Mouse (Mus musculus): ENCODE measurements at regions not wholly inside any gene's neighbourhood (a gene's known extent, or its start where the extent isn't known, plus 50 kb on each side); places are given as distances from the start of the nearest gene placed in this dataset.
A peak's percentile ranks its signal among the peaks of the same experiment; 100 is the strongest.

DNA sequence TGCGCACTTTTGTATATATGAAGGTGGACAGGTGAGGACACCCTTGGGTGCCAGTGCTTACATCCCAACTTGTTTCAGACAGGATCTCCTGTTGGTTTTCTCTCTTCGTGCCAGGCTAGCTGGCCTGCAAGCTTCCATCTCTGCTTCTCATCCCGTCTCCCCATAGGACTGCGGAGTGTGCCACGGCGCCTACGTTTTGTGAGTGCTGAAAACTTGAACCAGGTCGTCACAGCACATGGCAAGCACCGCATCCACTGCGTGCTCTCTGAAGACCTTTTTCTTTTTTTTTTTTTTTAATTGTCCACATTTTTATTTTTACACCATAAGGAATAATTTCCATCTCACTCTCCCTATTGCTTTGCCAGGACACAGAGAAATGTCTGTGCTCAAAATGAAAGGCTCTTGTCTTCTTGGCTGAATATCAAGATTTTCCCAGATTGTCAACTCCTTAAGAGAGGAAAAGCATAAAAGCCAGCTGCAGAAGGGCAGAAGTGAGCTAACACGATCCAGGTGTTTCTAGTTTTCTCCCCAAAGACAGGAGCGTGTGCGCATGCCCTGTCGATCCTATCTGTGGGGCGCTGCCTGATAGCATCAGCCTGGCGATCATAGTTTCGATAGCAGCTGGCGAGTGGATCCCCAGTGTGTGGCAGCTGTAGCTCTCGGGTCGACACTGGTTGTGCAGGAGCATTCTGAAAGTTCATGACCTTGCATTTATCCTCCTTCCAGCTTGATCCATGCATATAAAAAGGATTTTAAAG, 326.4 kb upstream of the Ddhd1 start:
- no peak for DNase-seq (ENCODE audit: low spot score in 2 of 2)

- DNase-seq (ENCODE audit: low spot score in 2 of 2), result no peak
Measured at GRCm38 (mm10) chr14:45992041-45992869, 334.3 kb upstream of the Ddhd1 start.

- no peak for DNase-seq (ENCODE audit: low spot score in 2 of 2)
Measured at GRCm38 (mm10) chr14:45992870-45993135, 334.9 kb upstream of the Ddhd1 start.

DNA sequence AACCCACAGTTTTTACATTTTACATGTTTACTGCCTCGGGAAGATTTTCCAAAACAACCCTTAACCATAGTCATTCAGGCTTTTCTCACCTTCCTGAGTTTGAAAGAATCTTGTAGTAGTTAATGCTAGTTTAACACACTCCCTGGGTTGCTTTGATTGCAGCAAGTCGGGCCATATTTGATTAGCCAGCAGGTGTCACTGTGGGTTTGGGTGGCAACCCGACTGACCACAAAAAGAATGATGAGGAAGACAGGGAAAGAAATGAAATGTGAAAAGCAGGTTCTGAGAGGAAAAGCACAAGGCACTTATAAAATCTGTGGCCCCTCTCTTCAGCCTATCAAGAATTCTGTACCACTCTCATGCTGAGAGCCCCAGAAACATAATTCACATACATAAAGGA, 335.7 kb upstream of the Ddhd1 start:
- peak; percentile 41 to 64 for DNase-seq (ENCODE audit: low spot score in 2 of 2)

GRCm38 (mm10) chr14:45996760-45997159, 338.8 kb upstream of the Ddhd1 start:
- no peak for DNase-seq (ENCODE audit: low spot score in 2 of 2)

DNA sequence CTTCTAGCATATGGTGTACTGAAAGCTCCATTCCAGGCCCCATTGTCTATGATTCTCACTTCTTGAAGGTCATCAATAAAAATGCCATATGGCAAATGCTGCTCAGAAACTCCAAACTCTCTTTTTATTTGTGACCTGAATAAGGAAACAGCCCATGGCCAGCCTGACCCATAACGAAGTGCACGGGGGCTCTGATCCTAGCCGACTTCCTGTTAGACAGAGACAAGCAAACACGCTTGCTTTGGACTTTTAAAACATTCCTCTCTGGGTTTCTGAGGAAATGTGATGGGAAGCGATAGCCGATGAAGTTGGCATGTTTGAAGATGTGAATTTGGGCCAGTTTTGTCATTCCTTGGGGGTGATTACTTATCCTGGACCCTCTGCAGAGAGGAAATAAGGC, 346.1 kb upstream of the Ddhd1 start:
- no peak for DNase-seq (ENCODE audit: low spot score in 2 of 2)

DNA sequence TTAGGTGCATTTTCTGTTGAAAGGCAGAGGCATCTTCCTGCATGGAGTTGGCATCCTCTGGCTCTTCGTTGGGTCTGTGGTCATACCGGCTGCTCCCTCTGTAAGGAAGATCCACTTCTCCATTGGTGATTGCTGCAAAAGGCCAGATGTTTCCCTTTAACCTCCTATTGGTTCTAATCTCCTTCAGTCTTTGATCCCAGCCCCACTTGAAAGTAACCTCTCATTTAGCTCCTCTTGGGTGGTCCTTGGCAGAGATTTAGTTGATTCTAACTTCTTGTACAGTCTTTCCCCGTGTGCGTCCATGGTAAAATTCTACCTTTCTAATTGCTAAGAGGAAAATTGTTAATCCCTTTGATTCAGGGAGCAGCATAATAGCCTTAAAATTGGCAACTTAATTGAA, 347.4 kb upstream of the Ddhd1 start:
- DNase-seq (ENCODE audit: low spot score in 2 of 2), result no peak

DNA sequence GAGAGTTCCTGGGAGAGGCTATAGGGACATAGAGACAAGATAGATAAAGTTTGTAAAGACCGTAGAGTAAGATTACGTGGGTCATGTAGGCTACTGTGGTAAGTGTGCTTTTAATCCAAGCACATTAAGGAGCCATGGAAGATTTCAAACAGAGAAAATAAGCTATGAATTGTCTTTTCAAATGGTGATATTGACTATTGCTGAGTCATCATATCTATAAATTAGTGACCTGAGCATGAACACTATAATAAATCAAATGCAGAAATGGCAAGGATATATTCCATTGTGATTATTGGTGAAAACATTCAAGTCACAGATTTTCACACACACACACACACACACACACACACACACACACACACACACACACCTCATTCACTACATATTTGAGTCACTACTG, 355.3 kb upstream of the Ddhd1 start:
- no peak for DNase-seq (ENCODE audit: low spot score in 2 of 2)

GRCm38 (mm10) chr14:46014090-46014489, 356.1 kb upstream of the Ddhd1 start:
- DNase-seq (ENCODE audit: low spot score in 2 of 2), result no peak

GRCm38 (mm10) chr14:46015682-46016400, 357.9 kb upstream of the Ddhd1 start:
- DNase-seq (ENCODE audit: low spot score in 2 of 2), result no peak

DNA sequence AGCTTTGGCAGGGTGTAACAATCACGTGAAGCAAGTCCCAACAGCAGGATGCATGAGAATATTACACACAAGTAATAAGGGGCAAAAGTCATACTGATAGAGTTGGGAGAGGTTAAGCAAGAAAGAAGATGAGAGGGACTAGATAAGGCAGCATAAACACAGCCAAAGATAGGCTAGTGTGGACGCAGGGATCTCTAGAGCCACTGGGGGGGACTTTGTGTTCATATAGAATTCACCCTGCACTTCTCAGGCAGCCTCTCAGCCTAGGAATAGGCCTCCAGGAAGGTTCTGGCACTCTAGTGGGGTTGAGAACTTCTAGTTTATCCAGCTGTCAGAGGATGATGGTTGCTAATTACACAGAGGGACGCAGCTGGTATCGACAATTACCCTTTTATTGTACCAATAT, 358.8 kb upstream of the Ddhd1 start:
- DNase-seq (ENCODE audit: low spot score in 2 of 2), result no peak

- DNase-seq (ENCODE audit: low spot score in 2 of 2), result no peak
Measured at GRCm38 (mm10) chr14:46017286-46017685, 359.3 kb upstream of the Ddhd1 start.

- no peak for DNase-seq (ENCODE audit: low spot score in 2 of 2)
Measured at GRCm38 (mm10) chr14:46017976-46018375, 360.0 kb upstream of the Ddhd1 start.

DNA sequence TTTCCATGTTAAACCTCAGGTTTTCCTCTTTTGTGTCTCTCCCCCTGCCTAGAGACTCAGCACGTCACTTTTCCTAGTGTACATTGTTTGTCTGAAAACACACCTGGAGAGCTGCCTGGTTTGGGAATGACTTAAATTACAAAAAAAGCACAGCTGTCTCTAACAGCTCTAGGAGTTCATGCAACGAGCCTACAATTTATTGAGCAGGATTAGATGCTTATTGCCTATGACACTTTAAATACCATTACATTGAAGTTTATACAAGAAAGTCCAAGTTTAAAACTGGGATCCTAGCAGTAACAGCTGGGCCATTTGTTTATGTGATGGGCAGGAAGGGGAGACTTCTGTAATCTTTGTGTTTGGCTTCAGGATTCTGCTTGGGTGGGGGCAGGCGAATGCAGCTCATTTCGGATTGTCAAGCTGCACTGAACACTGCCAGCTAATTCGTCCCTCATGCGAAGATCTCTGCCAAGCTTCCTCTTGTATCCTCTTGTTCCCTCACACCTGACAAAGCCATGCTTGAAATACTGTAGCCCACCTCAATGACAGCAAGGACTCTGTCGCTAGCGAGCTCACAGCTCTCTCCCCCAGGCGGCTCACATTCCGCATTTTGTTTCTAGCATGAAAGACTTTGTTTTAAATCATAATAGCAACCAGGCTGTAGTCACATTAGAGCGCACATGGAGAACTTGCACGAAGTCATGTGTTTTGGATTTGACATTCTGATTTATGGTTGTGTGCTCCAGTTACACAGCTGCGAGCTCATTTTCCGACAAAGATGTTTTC, 359.8 kb upstream of the Gm15217 start:
- no peak for DNase-seq (ENCODE audit: low spot score in 2 of 2)

DNA sequence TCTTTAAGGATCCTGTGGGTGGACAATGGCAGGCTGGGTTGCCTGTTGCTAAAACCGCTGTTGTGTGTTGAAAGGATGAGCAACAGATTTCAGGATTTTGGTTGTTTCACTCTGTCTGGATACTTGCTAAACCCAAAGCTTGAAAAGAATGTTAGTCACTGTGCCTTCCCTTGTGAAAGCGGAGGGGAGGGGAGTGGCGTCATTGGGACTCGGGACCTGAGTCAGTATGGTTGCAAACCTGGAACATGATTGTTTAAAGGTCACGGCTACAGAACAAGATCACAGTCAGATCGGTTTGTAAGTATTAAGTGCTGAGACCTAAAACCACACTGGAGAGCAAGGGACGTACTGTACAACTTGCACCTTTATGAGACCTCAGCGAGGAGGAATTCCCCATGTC, 344.9 kb upstream of the Gm15217 start:
- DNase-seq (ENCODE audit: low spot score in 2 of 2), result no peak

DNA sequence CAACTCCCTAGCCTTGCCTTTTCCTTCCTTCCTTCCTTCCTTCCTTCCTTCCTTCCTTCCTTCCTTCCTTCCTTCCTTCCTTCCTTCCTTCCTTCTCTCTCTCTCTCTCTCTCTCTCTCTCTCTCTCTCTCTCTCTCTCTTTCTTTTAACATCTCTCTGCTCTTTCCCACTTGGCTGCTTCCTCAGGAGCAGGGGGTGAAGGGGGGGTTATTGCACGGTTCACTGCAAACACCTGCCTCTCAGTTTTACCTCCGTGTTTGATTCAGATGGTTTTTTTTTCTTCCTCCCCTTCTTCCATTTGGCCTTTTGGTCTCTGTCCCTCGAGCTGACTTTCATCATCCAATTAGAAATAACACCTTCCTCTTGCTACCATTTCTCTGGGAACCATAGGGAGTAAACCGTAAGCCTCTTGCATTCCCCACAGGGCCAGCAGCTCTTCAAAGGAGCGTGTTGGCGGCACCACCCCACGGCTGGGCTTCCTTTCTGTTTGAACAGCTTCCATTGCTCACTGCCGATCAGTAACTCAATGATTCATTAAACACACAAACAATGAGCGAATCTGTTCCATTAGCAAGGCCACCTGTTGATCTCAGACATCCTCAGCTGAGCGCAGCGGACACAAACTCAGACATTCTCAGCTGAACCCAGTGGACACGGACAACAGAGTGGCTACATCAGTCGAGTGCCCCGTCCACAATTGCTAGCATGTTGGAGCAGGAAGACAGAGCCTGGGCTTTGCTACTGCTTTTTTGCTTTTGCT, 318.4 kb upstream of the Gm15217 start:
- peak; percentile 7 to 18 for DNase-seq (ENCODE audit: low spot score in 2 of 2)

- no peak for DNase-seq (ENCODE audit: low spot score in 2 of 2)
Measured at GRCm38 (mm10) chr14:46067102-46067801, 312.0 kb upstream of the Gm15217 start.

- DNase-seq (ENCODE audit: low spot score in 2 of 2), result no peak
Measured at GRCm38 (mm10) chr14:46071244-46071643, 308.0 kb upstream of the Gm15217 start.

DNA sequence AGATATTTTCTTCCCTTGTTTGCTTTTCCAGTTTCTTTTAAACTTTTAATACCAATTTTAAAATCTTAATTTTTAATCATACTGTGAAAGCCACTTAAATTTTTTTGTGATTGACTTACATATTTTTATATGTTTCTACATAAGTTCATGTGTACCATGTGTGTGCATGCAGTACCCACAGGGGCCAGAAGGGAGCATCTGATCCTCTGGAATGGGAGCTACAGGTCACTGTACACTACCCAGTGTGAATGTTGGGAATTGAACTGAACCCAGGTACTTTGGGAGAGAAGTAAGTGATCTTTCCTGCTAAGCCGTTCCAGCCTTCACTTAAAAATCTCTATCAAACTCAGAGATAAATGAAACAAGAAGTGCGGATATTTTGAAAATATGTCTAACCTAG, 302.5 kb upstream of the Gm15217 start:
- DNase-seq (ENCODE audit: low spot score in 2 of 2), result no peak

GRCm38 (mm10) chr14:46077406-46078131, 301.6 kb upstream of the Gm15217 start:
- DNase-seq (ENCODE audit: low spot score in 2 of 2), result no peak
